Mouse (Mus musculus) NIH3T3 (cell line): ENCODE data around the gene Tysnd1.

Experiments
- DNase-seq: peaks from one replicate; pipeline ENCODE4 v3.0.0-alpha.2; 2012; ENCODE audit warnings: low read depth

The Tysnd1 gene

GRCm38 (mm10) chr10:61737537-61737936, 42.2 kb downstream of the Tysnd1 start:
- no peak for DNase-seq

- DNase-seq = no peak
Measured at GRCm38 (mm10) chr10:61738126-61738525, 42.8 kb downstream of the Tysnd1 start.

DNA sequence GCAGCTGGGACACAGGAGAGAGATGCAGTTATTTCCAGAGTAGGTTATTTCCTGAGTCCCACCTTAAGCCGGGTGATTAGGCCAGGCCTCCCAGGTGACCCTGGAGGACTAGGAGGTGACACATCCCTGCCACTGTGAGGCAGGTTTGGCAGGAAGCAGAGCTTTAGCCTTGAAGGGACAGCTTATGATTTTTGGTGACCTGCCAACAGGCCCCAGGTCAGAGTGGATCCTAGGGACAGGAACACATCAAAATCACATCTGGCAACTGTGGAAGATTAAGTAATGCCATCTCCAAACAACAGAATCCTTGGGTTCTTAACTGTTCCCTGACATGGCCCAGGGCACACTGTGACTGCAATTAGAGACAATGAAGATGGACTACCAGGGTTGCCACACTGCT, 46.0 kb downstream of the Tysnd1 start:
- no peak for DNase-seq

DNA sequence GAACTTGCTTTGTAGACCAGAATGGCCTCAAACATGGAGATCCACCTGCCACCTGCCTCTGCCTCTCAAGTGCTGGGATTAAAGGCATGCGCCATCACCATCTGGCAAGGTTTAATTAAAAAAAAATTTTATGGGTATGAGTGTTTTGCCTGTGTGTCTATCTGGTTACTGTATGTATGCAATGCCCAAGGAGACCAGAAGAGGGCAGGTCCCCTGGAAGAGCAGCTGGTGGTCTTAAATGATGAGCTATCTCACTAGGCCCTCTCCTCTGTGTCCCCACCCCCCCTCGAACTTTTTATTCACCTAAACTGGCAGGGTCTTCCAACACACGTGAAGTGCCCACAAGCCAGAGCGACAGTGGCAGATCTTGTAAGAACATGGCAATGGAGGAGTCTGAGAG, 46.6 kb downstream of the Tysnd1 start:
- DNase-seq = peak; percentile 41

GRCm38 (mm10) chr10:61742336-61742735, 47.0 kb downstream of the Tysnd1 start:
- no peak for DNase-seq

GRCm38 (mm10) chr10:61745133-61745532, 49.8 kb downstream of the Tysnd1 start:
- peak; percentile 65 for DNase-seq

DNA sequence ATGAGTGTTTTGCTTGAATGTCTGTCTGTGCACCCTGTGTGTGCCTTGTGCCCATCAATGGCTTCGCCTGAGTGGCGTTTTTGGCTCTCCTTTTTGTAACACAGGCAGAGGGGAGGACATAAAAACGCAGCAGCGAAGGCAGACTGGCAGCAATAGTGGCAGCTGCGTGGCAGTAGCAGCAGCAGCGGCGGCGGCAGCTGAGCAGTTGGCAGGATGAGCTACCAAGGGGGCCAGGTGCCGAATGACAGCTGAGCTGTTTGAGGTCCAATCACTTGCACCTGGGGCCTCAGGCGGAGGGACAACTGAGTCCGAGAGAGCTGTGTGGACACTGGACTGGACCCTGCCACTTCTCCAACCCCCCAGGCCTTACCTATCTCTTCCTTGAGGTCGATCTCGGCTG, 52.0 kb downstream of the Tysnd1 start:
- DNase-seq = no peak

GRCm38 (mm10) chr10:61750014-61750413, 54.7 kb downstream of the Tysnd1 start:
- no peak for DNase-seq

GRCm38 (mm10) chr10:61751534-61752219, 56.4 kb downstream of the Tysnd1 start:
- peak; percentile 74 for DNase-seq
